Comparison of ENCODE assay signal across 16 mouse cellular contexts in genomic region chr6:59142050-59142449, GRCm38 (mm10).
"Had no signal": no experiment of that assay in that cellular context is flagged by ENCODE, and none has a peak within 500 bp of the region (broad histone marks: within the 10 kb centered on the region; RNA-seq: fewer than 3 reads in every experiment).

No protein-coding gene starts in this region.

- H3K4me2 ChIP-seq: neural tube, embryonic 12.5 days; neural tube, embryonic 13.5 days; neural tube, embryonic 15.5 days; stomach, embryonic 15.5 days had no signal

- H3K4me3 ChIP-seq: neural tube, embryonic 12.5 days; neural tube, embryonic 13.5 days; neural tube, embryonic 15.5 days; stomach, embryonic 15.5 days had no signal

- H3K4me1 ChIP-seq: neural tube, embryonic 12.5 days; neural tube, embryonic 13.5 days; neural tube, embryonic 15.5 days; stomach, embryonic 15.5 days had no signal

- H3K9ac ChIP-seq: neural tube, embryonic 12.5 days; neural tube, embryonic 13.5 days; neural tube, embryonic 15.5 days; stomach, embryonic 15.5 days had no signal

- H3K27ac ChIP-seq: neural tube, embryonic 12.5 days; neural tube, embryonic 13.5 days; neural tube, embryonic 15.5 days; stomach, embryonic 15.5 days; stomach, postnatal 0 days had no signal

- H3K27me3 ChIP-seq: neural tube, embryonic 12.5 days; neural tube, embryonic 13.5 days; neural tube, embryonic 15.5 days; stomach, embryonic 15.5 days had no signal

- DNase-seq: retina, postnatal 1 day; right cerebral cortex, postnatal 14 days; right cerebral cortex, postnatal 25 days; right cerebral cortex, postnatal 4 days; spleen, adult 18-20 months; thymus, adult 18-20 months; thymus, adult 2 months; thymus, postnatal 14 days; thymus, postnatal 25 days; thymus, postnatal 36 days; thymus, postnatal 4 days had no signal

- H3K36me3 ChIP-seq: neural tube, embryonic 12.5 days; neural tube, embryonic 13.5 days; neural tube, embryonic 15.5 days; stomach, embryonic 15.5 days had no signal

- H3K9me3 ChIP-seq: neural tube, embryonic 12.5 days; neural tube, embryonic 13.5 days; neural tube, embryonic 15.5 days; stomach, embryonic 15.5 days had no signal
